Mouse (Mus musculus): ENCODE results near the gene Triap1.

DNA sequence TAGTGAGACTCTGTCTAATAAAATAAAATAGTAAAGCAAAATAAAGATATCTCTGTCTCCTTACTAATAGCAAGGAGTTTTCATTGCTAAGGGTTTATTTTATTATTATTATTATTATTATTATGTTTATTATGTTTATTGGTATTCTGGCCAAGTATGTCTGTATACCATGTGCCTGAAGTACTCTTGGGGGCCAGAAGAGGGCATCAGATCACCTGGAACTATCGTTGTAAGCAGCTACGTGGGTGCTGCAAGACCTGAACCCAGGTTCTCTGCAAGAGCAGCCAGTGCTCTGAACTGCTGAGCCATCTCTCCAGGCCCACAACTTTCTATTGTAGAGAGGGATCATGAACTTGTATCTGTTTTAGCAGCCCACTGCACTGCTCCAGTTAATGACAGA lies 34.4 kb downstream of the Triap1 start:
- TF ChIP-seq POLR2A (IDR thresholded peaks at IDR 0.05; ENCODE audit: control insufficient read depth, extremely low read depth, insufficient read depth, low read length, poor library complexity) = no peak
- no peak for TF ChIP-seq CTCF (IDR thresholded peaks at IDR 0.05; ENCODE audit: borderline replicate concordance, control insufficient read depth, extremely low read depth, insufficient read depth, low read length, poor library complexity)
